ENCODE assay signal across 8 mouse cellular contexts in the genomic region with DNA sequence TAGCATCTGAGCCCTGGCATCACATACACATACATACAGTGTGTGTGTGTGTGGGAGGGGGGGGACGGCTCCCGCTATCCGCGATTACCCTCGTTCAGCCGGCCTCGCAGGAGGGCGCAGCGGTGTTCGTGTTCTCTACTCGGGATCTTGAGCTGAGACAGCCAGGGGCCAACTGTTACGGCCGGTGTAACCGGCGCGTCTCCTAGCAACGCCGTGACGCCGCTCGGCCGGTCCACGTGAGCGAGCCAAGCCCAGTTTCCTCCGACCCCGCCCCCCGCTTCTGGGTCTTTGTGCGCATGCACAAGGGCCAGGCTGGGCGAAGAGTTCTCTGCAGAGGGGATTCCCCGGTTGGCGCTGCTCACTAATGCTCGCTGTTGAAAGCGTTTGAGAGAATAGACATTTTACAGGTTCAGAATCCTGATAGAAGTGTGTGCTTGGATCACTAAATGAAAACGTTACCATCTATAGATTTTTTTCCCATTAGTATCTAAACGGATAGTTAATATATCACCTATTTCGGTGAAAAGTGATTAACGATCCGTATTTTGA. TPM values are rescaled to one million over a fixed set of nuclear protein-coding genes. Genes with fewer than 3 reads are reported as not detected.
DNase-seq lines count a peak whose midpoint lies in the region; ATAC-seq and TF ChIP-seq lines count a peak whose summit lies in the region.

No protein-coding gene starts in this region.

- H3K27me3 ChIP-seq in forebrain, embryonic 11.5 days (ENCODE audit: control insufficient read depth, insufficient read depth, low read length): peaks cover 6% of the 10 kb centered on the region; the same call in 1 of the 2 replicates
- H3K27me3 ChIP-seq in heart, postnatal 0 days (ENCODE audit: control insufficient read depth, insufficient read depth, low read length): 0 out of 2 replicates have a peak, but pooled peaks cover 9% of the 10 kb centered on the region
- H3K27me3 ChIP-seq in liver, embryonic 16.5 days (ENCODE audit: control insufficient read depth, insufficient read depth, low read depth, low read length): peaks cover 10% of the 10 kb centered on the region
- peaks cover 32% of the 10 kb centered on the region for H3K27me3 ChIP-seq in neural tube, embryonic 13.5 days
- H3K27me3 ChIP-seq in testis, adult 2 months (ENCODE audit: control insufficient read depth, insufficient read depth, low read length): no peaks in the 10 kb centered on the region

- peak; percentile 99 for TF ChIP-seq POLR2A in testis, adult 2 months (IDR thresholded peaks at IDR 0.05; ENCODE audit: control insufficient read depth, low read depth, low read length)

- H3K9me3 ChIP-seq in forebrain, embryonic 11.5 days (ENCODE audit: control insufficient read depth, low read length): no peaks in the 10 kb centered on the region
- H3K9me3 ChIP-seq in heart, postnatal 0 days (replicated peaks; ENCODE audit: control insufficient read depth, low read length): no peaks in the 10 kb centered on the region
- H3K9me3 ChIP-seq in liver, embryonic 16.5 days (replicated peaks; ENCODE audit: control insufficient read depth, low read length): no peaks in the 10 kb centered on the region
- H3K9me3 ChIP-seq in neural tube, embryonic 13.5 days: no peaks in the 10 kb centered on the region

- no peak for TF ChIP-seq EP300 in heart, postnatal 0 days (IDR thresholded peaks at IDR 0.05; ENCODE audit: low read depth)

- peak overlapping the region; percentile 39; the same call in 1 of the 2 replicates for H3K9ac ChIP-seq in forebrain, embryonic 11.5 days (ENCODE audit: low read length)
- H3K9ac ChIP-seq in heart, postnatal 0 days (replicated peaks; ENCODE audit: low read depth, low read length): no peak overlapping the region; the same call in 1 of the 2 replicates
- peak overlapping the region; percentile 25; the same call in 1 of the 2 replicates for H3K9ac ChIP-seq in liver, embryonic 16.5 days (ENCODE audit: low read depth, low read length)
- H3K9ac ChIP-seq in neural tube, embryonic 13.5 days: peak overlapping the region; percentile 67

- TF ChIP-seq CTCF in heart, postnatal 0 days (IDR thresholded peaks at IDR 0.05; ENCODE audit: low read depth): 0 out of 2 replicates have a peak, but pooled peaks have one; percentile 4
- TF ChIP-seq CTCF in testis, adult 2 months (IDR thresholded peaks at IDR 0.05; ENCODE audit: control insufficient read depth, insufficient read depth, insufficient replicate concordance, low read depth, low read length): no peak

- WGBS in forebrain, embryonic 11.5 days: 2% methylated on average over 38 of the region's 38 CpGs
- 1% methylated on average over 38 of the region's 38 CpGs for WGBS in heart, postnatal 0 days
- WGBS in liver, embryonic 16.5 days (ENCODE audit: insufficient replicate concordance): 1% methylated on average over 38 of the region's 38 CpGs
- 2% methylated on average over 38 of the region's 38 CpGs for WGBS in neural tube, embryonic 13.5 days

- H3K4me2 ChIP-seq in forebrain, embryonic 11.5 days (ENCODE audit: low read depth, low read length, severe bottlenecking): peak overlapping the region; percentile 78
- H3K4me2 ChIP-seq in heart, postnatal 0 days (ENCODE audit: low read depth, low read length): peak overlapping the region; percentile 76
- H3K4me2 ChIP-seq in liver, embryonic 16.5 days (ENCODE audit: low read depth, low read length): peak overlapping the region; percentile 70
- H3K4me2 ChIP-seq in neural tube, embryonic 13.5 days: peak overlapping the region; percentile 69

- peak; percentile 92 to 93 for DNase-seq in CD8-positive naive resting alpha-beta T cell, adult 2 months (ENCODE audit: low read depth in 2 of 2, low spot score in 2 of 2)
- peak; percentile 94 for DNase-seq in c-Kit-positive CD71-negative TER-119-negative erythroid progenitor cells, embryonic 14.5 days (ENCODE audit: low read depth)
- DNase-seq in forebrain, embryonic 11.5 days (ENCODE audit: low spot score): peak; percentile 97
- DNase-seq in heart, postnatal 0 days (ENCODE audit: low spot score): peak; percentile 95
- peak; percentile 98 for DNase-seq in kidney, postnatal 4 days

- ATAC-seq in forebrain, embryonic 11.5 days (replicated peaks; ENCODE audit: low FRiP score): peak; percentile 94
- ATAC-seq in heart, postnatal 0 days (ENCODE audit: insufficient read depth, low read depth): peak; percentile 98
- ATAC-seq in liver, embryonic 16.5 days (ENCODE audit: low read depth): peak; percentile 85
- peak; percentile 92 for ATAC-seq in neural tube, embryonic 13.5 days (ENCODE audit: low read depth)

- peak overlapping the region; percentile 47 for H3K4me3 ChIP-seq in forebrain, embryonic 11.5 days (ENCODE audit: low read depth, low read length)
- peak overlapping the region; percentile 54 for H3K4me3 ChIP-seq in heart, postnatal 0 days (ENCODE audit: low read depth, low read length)
- H3K4me3 ChIP-seq in liver, embryonic 16.5 days (ENCODE audit: low read depth, low read length): peak overlapping the region; percentile 53
- H3K4me3 ChIP-seq in neural tube, embryonic 13.5 days: peak overlapping the region; percentile 57
- H3K4me3 ChIP-seq in testis, adult 2 months (ENCODE audit: control insufficient read depth, low read depth, low read length): peak overlapping the region; percentile 96

- H3K36me3 ChIP-seq in forebrain, embryonic 11.5 days (ENCODE audit: control insufficient read depth, insufficient read depth, low read length): no peaks in the 10 kb centered on the region
- H3K36me3 ChIP-seq in heart, postnatal 0 days (replicated peaks; ENCODE audit: control insufficient read depth, insufficient read depth, low read length): no peaks in the 10 kb centered on the region
- H3K36me3 ChIP-seq in liver, embryonic 16.5 days (ENCODE audit: control insufficient read depth, insufficient read depth): no peaks in the 10 kb centered on the region
- H3K36me3 ChIP-seq in neural tube, embryonic 13.5 days: no peaks in the 10 kb centered on the region
- peaks cover 4% of the 10 kb centered on the region; the same call in 1 of the 2 replicates for H3K36me3 ChIP-seq in testis, adult 2 months (ENCODE audit: control insufficient read depth, insufficient read depth, low read length)

- H3K4me1 ChIP-seq in forebrain, embryonic 11.5 days (replicated peaks; ENCODE audit: control insufficient read depth, insufficient read depth, low read length): peaks cover 4% of the 10 kb centered on the region; the same call in 1 of the 2 replicates
- 0 out of 2 replicates have a peak, but pooled peaks cover 3% of the 10 kb centered on the region for H3K4me1 ChIP-seq in heart, postnatal 0 days (ENCODE audit: control insufficient read depth, insufficient read depth)
- peaks cover 4% of the 10 kb centered on the region for H3K4me1 ChIP-seq in liver, embryonic 16.5 days (ENCODE audit: control insufficient read depth, low read depth, low read length)
- peaks cover 22% of the 10 kb centered on the region for H3K4me1 ChIP-seq in neural tube, embryonic 13.5 days (replicated peaks)
- H3K4me1 ChIP-seq in testis, adult 2 months (ENCODE audit: control insufficient read depth, insufficient read depth, low read length): peaks cover 5% of the 10 kb centered on the region

- no peak overlapping the region for H3K27ac ChIP-seq in forebrain, embryonic 11.5 days (ENCODE audit: low read depth, low read length)
- H3K27ac ChIP-seq in heart, postnatal 0 days (ENCODE audit: low read depth): no peak overlapping the region
- no peak overlapping the region for H3K27ac ChIP-seq in liver, embryonic 16.5 days (ENCODE audit: low read length)
- H3K27ac ChIP-seq in neural tube, embryonic 13.5 days (replicated peaks): no peak overlapping the region
- peak overlapping the region; percentile 100 for H3K27ac ChIP-seq in testis, adult 2 months (ENCODE audit: control insufficient read depth, insufficient read depth, low read depth, low read length)

RNA-seq across cellular contexts. Expression of gene Meig1, which starts 3.5 kb away (rescaled TPM):
- polyA plus RNA-seq in forebrain, embryonic 11.5 days (2014; fragmentation: Nextera tagmentation; extraction: Ambion mirVana): 0.53 TPM in 1 of 2 replicates, not detected in the other
- not detected in 2 replicates for total RNA-seq in heart, postnatal 0 days (2014; rRNA removed; ENCODE audit: low replicate concordance)
- 0.44 and 1.6 TPM in 2 replicates for polyA plus RNA-seq in heart, postnatal 0 days (2015; fragmentation: Nextera tagmentation; extraction: Ambion mirVana)
- polyA plus RNA-seq in liver, embryonic 16.5 days (2015; fragmentation: Nextera tagmentation; extraction: Ambion mirVana): not detected in 2 replicates
- polyA plus RNA-seq in neural tube, embryonic 13.5 days (2015; fragmentation: Nextera tagmentation; extraction: Ambion mirVana): 1.1 and 2.2 TPM in 2 replicates
- polyA plus RNA-seq in testis, adult 2 months (2012; rRNA removed): 1,007 and 1,294 TPM in 2 replicates

RNA-seq across cellular contexts. Expression of gene Dclre1c, which starts 5.0 kb away (rescaled TPM):
- polyA plus RNA-seq in forebrain, embryonic 11.5 days (2014; fragmentation: Nextera tagmentation; extraction: Ambion mirVana): 7.5 and 7.7 TPM in 2 replicates
- total RNA-seq in heart, postnatal 0 days (2014; rRNA removed; ENCODE audit: low replicate concordance): 1.6 and 3.1 TPM in 2 replicates
- 2.4 and 2.6 TPM in 2 replicates for polyA plus RNA-seq in heart, postnatal 0 days (2015; fragmentation: Nextera tagmentation; extraction: Ambion mirVana)
- polyA plus RNA-seq in liver, embryonic 16.5 days (2015; fragmentation: Nextera tagmentation; extraction: Ambion mirVana): 3.9 and 4.2 TPM in 2 replicates
- 7.3 and 9.9 TPM in 2 replicates for polyA plus RNA-seq in neural tube, embryonic 13.5 days (2015; fragmentation: Nextera tagmentation; extraction: Ambion mirVana)
- 5.6 and 6.4 TPM in 2 replicates for polyA plus RNA-seq in testis, adult 2 months (2012; rRNA removed)

RNA-seq across cellular contexts. Expression of gene Olah, which starts 21.9 kb away (rescaled TPM):
- not detected in 2 replicates for polyA plus RNA-seq in forebrain, embryonic 11.5 days (2014; fragmentation: Nextera tagmentation; extraction: Ambion mirVana)
- not detected in 2 replicates for total RNA-seq in heart, postnatal 0 days (2014; rRNA removed; ENCODE audit: low replicate concordance)
- polyA plus RNA-seq in heart, postnatal 0 days (2015; fragmentation: Nextera tagmentation; extraction: Ambion mirVana): not detected in 2 replicates
- not detected in 2 replicates for polyA plus RNA-seq in liver, embryonic 16.5 days (2015; fragmentation: Nextera tagmentation; extraction: Ambion mirVana)
- not detected in 2 replicates for polyA plus RNA-seq in neural tube, embryonic 13.5 days (2015; fragmentation: Nextera tagmentation; extraction: Ambion mirVana)
- 0.61 and 0.68 TPM in 2 replicates for polyA plus RNA-seq in testis, adult 2 months (2012; rRNA removed)

RNA-seq across cellular contexts. Expression of gene Suv39h2, which starts 55.9 kb away (rescaled TPM):
- 49.3 and 51.0 TPM in 2 replicates for polyA plus RNA-seq in forebrain, embryonic 11.5 days (2014; fragmentation: Nextera tagmentation; extraction: Ambion mirVana)
- total RNA-seq in heart, postnatal 0 days (2014; rRNA removed; ENCODE audit: low replicate concordance): 1.7 and 2.7 TPM in 2 replicates
- polyA plus RNA-seq in heart, postnatal 0 days (2015; fragmentation: Nextera tagmentation; extraction: Ambion mirVana): 2.1 and 2.2 TPM in 2 replicates
- polyA plus RNA-seq in liver, embryonic 16.5 days (2015; fragmentation: Nextera tagmentation; extraction: Ambion mirVana): 3.7 and 4.0 TPM in 2 replicates
- polyA plus RNA-seq in neural tube, embryonic 13.5 days (2015; fragmentation: Nextera tagmentation; extraction: Ambion mirVana): 10.4 and 12.8 TPM in 2 replicates
- polyA plus RNA-seq in testis, adult 2 months (2012; rRNA removed): 5.5 and 8.2 TPM in 2 replicates

Comparison
In these comparisons a context has a peak if more than half of its experiments do, and no peak if none do; other contexts are left out.
1. RNA of gene Meig1, which starts 3.5 kb away (polyA plus RNA-seq): 1,007 to 1,294 TPM in testis, adult 2 months; 1.1 to 2.2 TPM in neural tube, embryonic 13.5 days, 0.53 TPM in forebrain, embryonic 11.5 days, 0.44 to 1.6 TPM in heart, postnatal 0 days and not detected in liver, embryonic 16.5 days; every median in the first group is over 100 times any median in the second.
2. Peak in every context shown above with its lines, with median percentiles within 50 percentile points of each other: DNase-seq, ATAC-seq, H3K4me2 ChIP-seq and H3K4me3 ChIP-seq.